Mouse (Mus musculus) telencephalon, adult 2 months (tissue): Measurements from ENCODE around the gene Trpv2.

Experiments used
- DNase-seq: peaks from one replicate; pipeline ENCODE4 v3.0.0-alpha.2; 2011; ENCODE audit warnings: low read depth, low spot score

The Trpv2 gene

DNA sequence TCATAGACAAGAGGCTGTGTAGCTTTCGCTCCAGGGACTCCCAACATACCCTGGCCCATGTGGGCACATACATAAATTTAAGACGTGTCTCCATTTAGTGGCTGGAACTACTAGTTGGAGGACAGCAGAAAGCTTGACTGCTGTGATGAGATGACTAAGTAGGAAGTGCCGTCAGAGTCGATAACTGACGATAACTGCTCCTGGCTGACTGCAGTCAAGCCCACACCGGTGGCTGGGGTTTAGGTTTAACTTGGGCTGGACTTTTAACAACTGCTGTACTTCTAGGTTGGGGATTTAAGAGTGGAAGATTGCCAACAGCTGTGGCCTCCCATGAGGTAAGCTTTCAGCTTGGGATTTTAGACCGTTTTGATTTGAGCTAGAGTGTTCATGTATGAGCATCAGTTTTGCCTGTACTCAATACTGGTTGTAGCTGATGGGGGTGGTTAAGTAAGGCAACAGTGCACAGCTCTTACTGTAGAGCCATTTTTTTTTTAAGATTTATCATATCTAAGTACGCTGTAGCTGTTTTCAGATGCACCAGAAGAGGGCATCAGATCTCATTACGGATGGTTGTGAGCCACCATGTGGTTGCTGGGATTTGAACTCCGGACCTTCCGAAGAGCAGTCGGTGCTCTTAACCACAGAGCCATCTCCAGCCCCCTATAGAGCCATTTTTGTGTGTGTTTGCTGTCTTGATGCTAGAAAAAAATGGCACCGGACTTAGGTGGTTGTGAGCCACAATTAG lies 29.2 kb downstream of the Trpv2 start:
- peak; percentile 22 for DNase-seq

DNA sequence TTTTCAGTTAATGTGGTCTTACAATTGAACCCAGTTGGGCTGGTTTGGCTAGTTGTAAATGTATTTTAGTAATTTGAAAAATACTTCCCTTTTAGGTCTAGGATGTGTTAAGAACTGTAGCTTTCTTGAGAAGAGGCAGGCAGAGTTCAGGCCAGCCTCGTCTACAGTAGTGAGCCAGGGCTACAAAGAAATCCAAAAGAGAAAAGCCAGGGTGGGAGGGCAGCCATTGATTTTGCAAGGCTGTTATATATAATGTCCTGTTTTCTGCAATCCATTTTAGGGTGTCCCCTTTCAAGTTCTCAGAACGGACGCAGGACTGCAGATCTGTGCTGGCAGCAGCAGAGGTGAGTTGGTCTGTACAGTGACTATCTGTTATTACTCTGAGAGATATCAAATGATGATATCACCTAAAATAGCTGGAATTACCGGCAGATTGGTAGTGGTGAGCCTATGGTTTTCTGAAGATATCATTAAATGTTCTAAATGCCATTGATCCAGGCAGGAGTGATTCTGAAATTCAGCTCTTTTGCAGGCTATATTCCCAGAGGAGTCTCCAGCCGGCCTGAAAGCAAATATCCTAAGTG lies 29.9 kb downstream of the Trpv2 start:
- no peak for DNase-seq

DNA sequence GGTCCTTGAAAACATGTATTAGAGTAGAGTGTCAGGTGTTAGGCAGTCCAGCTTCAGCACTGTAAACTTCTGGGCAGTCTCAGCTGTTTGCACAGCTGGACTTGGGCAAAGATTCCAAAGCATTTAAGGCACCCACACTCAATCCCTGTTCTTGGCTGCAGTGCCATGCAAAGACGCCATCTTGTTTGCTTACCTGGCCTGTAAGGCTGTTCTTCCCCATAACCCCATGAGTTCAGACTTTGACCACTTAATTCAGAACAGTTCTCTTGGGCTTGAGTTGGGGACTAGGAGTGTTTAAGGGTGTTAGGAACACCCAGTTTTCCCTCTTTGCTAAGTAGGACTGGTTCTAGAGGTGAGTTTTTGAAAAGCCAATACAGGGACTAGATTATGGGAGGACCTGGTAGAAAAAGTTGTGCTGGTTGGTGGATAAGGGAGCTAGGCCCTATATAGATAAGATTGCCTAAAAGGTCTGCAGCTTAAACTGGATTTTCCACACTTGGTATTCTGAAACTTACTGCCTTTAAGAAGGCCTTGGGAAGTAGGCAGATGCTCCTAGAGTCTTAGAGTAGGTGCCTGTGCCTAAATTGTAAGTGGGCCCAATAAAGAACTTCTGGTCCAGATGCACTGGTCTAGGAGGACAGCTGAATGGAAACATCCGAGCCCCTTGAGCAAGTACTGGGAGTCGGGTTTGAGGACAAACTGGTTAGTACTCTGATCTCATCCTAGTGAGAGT lies 30.8 kb downstream of the Trpv2 start:
- no peak for DNase-seq

DNA sequence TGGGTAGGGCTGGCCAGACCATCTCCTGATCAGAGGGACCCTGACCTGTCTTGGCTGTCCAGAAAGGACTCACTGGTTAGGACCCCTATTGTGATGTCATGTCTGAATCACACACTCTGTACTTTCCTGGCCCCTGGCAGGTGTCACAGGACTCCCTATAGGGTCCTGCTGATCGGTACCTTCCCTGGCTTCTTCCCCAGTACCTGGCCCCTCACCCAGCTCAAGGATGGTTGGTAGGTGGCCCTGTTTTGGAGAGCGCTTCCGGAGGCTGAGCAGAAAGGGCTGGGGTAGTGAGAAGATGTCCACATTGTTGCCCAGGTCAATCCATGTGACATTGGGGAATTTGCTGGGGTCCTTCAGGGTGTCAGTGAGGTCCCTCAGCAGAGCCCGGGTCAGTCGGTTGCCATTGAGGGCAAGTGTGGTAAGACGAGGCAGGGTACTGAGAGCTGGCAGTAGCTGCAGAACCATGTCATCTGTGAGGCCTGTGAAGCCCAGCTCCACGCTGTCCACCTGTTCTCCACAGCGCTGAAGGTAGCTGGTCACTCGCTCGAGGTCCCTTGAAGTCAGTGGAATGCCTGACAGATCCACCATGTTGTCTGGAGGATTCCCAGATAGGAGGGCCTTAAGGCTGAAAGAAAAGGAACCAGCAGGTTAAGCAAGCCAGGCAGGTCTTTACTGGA lies 31.5 kb downstream of the Trpv2 start:
- DNase-seq: no peak

DNA sequence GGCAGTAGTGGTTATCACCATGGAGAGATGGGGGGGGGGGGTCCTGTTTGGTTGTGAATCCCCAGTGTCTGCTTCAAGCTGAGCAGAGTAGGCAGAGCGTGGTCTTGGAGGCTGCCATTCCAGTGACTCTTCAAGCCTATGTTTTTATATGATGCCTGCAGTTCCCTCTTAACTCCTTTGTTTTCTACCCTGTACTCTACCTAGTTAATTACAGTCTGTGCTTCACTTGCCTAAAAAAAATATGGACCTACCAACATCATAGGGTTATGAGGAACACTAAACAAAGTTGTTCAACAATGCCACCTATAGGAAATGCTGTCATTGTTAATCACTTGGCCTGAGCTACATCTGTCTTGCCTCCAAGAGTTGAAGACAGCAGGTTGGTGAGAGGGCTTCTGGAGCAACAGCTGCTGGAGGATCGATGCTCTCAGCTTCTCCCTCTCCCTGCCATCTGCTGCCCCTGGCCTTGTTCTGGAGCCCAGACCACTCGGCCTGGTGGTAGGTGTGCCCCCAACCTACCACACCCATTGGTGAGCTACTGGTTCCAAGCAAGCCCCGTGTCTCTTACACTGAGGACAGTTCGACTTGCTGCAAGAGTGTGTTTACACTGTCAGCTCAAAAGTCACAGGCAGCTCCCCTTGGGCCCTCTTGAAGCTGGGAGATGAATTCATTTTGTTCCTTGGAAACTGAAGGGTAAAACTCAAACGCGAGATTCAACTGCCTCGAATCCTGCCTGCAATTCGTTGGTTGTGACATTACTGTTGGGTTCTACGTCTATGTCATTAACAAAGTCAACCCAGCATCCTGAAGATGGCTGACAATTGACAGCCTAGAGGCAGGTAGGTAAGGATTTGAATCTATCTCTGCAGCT lies 32.2 kb downstream of the Trpv2 start:
- no peak for DNase-seq

DNA sequence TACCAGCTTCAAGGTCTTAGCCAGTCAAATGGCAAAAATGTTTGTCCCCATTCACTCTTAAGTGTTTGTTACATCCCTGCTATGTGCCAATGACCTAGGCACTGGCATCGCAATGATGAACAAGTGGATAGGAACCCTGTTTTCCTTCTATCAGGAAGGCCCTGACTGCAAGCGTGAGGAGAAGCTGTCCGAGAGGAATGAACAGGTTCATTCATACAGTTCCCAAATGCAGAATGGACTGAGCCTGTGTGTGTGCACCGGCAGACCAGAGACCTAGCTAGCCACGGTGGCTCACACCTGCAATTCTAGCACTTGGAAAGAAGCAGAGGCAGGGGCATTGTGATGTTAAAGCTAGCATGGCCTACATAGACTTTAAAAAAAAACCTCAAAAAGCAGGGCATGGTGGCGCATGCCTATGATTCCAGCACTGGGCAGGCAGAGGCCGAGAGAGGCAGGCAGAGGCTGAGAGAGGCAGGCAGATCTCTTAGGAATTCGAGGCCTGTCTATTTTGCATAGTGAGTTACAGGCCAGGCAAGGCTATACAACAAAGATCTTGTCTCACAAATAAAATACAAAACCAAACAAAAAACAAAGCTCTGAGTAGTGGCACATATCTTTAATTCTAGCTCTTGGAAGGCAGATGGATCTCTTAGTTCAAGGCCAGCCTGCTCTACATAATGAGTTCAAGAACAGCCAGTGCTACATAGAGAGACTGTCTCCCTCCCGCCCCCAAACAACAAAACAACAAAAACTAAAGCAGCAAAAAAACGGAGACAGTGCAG lies 33.1 kb downstream of the Trpv2 start:
- DNase-seq: no peak

DNA sequence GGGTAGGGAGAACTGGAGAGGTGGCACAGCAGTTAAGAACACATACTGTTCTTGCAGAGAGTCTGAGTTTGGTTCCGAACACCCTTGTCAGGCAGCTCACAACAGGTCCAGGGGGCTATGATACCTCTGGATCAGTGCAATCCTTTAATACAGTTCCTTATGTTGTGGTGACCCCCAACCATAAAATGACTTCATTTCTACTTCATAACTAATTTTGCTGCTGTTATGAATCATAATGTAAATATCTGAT lies 33.6 kb downstream of the Trpv2 start:
- DNase-seq: no peak

DNA sequence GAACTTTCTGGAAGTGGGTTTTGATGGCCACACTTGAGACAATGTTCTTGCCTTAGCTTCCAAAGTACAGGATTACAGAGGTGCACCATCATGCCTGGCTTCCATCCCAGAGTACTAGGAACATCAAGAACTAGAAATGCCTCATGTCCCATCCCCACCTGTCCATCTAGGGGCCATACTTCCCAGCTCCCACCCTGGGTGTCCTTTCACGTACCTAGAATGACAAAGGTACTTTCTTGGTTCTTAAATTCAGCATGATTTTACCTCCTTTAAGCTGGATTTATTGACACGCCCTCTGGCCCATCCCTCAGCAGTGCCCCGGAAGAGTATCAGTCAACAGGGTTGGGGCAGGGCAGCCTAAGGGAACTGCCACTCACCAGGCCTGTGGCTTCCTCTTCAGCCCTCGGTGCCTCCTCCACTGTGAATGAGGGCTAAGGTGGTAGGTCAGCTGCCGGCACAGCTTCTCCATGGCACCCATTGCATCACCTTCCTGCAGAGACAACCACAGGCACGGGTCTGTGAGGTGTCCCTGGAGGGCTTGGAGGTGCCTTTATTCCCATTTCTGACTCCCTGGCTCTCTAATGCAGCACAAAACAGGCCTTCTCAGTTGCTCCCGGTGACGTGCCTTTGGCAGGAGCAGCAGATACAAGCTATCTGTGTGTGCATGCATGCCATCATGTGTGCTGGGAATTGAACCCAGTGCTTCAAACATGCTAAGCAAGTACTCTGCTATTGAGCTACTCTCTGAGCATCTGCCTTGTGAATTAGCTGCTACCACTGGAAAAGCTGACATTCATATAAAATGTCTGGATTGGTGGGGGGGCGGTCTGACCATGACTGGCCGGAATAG lies 34.8 kb downstream of the Trpv2 start:
- no peak for DNase-seq

DNA sequence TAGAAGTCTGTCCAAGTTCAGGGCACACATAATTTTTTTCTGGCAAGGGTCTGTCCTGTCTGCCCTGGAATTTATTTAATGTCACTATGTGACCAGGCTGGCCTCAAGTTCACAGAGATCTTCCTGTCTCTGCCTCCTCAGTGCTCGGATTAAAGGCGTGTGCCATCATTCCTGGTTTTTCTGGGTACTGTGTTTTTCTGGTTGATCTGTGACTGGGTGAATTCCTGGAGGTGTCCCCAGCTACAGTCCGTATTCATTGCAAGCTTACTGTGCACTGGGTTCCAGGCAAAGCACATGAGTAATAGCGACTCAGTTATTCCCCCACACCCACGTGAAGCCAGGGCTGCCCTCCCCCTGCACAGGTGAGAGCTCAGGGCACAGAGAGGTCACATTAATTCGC lies 36.0 kb downstream of the Trpv2 start:
- no peak for DNase-seq

DNA sequence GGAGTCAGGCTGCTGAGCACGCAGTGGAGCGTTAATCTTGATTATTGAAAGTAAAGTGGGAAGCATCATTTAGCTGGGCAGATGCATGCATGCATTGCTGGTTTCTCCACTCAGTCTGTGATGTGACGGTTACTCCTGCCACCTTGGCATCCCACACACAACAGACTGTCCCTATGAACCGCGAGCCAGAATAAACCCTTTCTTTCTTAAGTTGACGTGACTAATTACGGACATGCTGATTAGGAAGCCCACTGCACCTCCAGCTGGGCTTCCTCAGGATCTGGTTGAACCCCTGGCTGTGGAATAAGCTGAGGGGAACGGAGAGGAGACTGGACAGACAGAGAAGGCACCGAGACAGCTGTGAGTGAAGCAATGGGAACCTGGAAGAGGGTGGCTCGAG lies 38.3 kb downstream of the Trpv2 start:
- DNase-seq: no peak

DNA sequence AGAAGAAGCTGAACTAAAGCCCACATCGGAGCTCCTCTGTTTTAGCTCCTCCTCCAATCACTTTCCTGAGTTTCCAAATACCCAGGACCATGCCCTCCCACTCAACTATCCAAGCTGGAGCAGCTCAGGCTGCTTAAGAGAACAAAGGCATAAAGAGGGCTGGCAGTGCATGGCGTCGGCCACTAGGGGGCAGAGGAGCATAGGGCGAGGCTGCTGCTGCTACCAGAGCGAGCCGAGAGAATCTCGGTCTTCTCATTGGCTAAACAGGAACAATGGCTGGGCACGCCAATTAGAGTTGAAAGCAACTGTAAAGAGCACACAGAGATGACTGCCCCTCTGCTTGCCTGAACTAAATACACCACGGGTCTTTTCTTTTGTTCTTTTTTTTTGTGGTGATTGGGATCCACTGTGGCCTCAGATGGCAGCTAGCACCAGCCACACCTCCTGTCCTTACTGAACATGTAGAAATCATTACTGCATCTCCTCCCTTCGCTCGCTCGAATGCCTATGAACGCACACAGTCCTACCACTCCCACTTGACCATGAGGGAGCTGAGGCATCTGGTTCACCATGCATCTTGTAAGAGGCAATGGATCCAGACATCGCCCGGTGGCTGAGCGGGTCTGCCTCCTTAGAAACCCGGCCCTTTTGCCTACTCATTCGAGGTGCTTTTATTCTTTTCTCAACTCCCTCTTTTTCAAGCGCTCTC lies 39.5 kb downstream of the Trpv2 start:
- DNase-seq: peak; percentile 89

DNA sequence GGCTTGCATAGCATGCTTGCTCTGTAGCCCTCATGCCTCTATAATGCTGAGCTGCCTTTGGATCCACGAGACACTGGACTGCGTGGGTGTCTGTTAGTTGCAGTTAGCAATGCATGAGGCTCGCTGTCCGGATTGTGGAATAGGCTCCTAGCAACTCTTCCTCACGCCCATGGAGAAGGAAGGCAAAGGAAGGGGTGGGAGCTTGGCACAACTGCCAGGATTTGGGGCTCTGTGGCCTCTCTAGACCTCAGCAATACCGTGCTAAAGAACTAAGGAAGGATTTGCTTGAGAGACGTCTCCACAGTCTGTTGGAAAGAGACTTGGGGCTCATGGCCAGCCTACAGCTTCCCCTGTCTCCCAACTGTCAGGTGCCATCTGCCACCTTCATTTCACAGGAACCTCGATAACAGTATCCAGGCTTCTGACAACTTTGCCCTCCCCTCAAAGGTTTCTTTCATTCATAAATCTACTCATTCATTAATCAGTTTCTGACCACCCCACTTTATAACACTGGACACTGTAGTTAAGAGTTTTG lies 40.7 kb downstream of the Trpv2 start:
- no peak for DNase-seq

DNA sequence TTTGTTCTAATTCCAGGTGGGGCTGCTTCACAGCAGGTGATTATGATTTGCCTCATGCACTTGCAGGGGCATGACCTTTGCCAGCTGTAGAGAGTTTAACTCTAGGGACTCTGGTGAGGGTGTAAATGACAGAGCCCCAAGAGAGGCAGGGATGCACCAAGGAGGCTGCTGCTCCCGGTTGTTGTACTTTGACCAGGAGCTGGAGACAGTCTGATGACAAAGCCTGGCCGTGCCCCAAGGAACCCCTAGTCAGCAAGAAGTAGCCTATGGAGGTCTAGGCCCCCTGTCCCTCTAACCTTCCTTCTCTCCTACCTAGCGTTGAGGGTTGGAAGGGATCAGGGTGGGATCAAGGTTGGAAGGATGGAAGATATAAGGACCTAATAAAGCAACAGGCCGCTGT lies 41.2 kb downstream of the Trpv2 start:
- no peak for DNase-seq

DNA sequence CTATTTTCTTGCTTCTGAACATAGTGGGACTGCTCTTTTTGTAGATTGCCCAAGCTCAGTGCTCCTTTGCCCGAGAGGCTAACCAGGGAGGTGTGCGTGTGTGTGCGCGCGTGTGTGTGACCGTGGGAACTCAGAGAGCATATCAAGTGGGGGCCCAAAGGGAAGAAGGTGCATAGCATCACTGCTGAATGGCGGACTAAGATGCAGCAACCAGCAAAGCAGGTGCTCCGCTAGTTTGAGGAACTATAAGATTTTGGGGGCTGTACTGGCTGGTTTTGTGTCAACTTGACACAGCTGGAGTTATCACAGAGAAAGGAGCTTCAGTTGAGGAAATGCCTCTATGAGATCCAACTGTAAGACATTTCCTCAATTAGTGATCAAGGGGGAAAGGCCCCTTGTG lies 46.8 kb downstream of the Trpv2 start:
- DNase-seq: no peak

DNA sequence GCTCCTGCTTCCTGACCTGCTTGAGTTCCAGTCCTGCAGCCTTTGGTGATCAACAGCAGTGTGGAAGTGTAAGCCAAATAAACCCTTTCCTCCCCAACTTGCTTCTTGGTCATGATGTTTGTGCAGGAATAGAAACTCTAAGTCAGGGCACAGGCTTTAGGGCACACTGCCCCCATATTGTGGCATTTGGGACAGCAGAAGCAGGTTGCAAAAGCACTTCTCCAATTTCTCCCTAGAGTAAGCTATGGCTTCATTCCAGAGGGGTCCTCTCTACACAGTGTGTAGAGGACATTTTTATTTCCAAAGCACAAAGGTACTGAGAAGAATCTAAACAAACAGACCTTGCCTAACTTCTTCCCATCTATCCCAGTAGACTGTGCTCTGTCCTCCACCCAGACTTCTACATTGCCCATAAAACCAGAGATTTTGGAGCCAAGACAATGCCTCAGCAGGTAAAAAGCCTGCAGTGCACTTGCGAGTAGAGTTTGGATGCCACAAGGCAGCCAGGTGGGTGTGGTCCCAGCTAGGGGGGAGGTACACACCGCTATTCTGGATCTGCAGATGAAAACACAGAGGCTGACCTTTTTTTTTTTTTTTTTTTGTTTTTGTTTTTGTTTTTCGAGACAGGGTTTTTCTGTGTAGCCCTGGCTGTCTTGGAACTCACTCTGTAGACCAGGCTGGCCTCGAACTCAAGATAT lies 47.4 kb downstream of the Trpv2 start:
- no peak for DNase-seq

DNA sequence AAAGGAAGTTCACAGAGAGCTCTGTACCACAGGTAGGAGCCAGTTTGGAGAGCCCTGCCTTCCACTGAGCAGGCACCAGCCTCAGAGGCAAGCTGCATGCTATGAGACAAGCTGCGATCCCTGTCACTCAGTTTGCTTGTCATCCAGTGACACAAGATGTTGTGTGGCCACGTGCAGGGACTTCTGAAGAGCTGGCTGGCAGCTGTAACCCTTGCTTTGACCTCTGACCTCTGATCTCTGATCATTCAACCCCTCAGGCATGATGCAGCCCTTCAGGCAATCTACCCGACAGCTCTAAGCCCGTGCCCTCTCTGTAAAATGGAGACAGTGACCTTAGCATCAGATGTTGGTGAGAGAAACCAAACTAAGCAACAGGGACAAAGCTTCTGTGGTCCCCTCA lies 48.6 kb downstream of the Trpv2 start:
- DNase-seq: no peak

DNA sequence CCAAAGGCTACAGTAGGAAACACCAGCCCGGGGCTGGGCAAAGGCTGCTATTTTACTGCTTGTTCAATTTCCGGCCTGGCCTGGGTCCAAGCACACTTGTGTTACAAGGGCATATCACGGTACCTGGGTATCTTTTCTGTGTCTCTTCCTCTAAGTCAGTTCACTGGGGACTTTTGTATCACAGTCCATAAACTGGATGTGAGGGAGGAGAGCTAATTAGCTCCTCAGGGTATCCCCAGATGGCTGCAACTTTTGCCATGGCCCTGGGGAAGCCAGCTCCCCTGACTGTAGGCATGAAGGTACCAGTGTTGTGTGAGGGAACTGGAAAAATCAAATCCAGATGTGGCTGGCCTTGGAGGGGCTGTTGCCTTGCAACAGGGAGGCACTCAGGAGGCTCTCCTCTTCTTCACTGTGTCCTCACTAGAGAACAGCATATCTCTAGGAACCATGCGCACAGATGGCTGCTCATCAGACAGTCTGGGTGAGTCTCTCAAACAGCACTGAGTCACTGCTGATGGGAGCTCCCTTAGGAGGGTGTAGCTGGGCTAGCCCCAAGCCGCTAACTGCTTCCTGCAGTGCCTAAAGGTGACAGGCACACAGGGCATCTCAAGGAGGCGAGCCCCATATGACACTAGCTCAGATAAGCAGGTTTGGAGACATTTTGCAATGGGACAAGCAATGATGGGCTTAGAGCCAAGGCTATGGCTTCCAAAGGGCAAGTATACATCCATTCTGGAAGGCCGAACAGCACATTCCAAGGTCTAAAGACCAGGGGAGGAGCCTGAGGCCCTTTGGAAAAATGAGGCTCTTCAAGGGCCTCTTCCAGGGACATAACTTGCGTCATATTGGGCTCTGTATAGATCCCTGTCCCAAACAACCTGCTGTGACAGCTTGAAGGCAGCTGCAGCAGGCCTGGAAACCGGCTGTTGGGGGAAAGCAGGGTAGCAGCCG lies 50.3 kb downstream of the Trpv2 start:
- DNase-seq: peak; percentile 54
